Mouse (Mus musculus) kidney, embryonic 14.5 days (tissue): ENCODE measurements around the gene Arvcf. TPM values are rescaled to one million over a fixed set of nuclear protein-coding genes. Genes with fewer than 3 reads are reported as not detected.

Experiments
- ATAC-seq: fragments of 200-750 bp; cut with Nextera tagmentation; 2 replicates; pipeline ENCODE4 v1.8.0; 2017; ENCODE audit warnings: moderate number of reproducible peaks, mild to moderate bottlenecking, moderate TSS enrichment, moderate library complexity; ENCODE audit not compliant: low FRiP score, low TSS enrichment
- H3K27ac ChIP-seq: fragments of 300-500 bp; sonication (generic); 2 replicates; pipeline ENCODE4 v1.5.1; 2014; ENCODE audit warnings: low read depth, mild to moderate bottlenecking, low read length, moderate library complexity, mixed read lengths
- H3K27me3 ChIP-seq: fragments of 300-500 bp; sonication (generic); 2 replicates; pipeline ENCODE4 v1.6.1; 2014; ENCODE audit warnings: mild to moderate bottlenecking, low read length; ENCODE audit not compliant: control insufficient read depth, insufficient read depth
- H3K36me3 ChIP-seq: fragments of 300-500 bp; sonication (generic); 2 replicates; pipeline ENCODE4 v1.6.1; 2014; ENCODE audit warnings: low read length, mixed read lengths; ENCODE audit not compliant: control insufficient read depth, insufficient read depth
- H3K4me1 ChIP-seq: fragments of 300-500 bp; sonication (generic); 2 replicates; pipeline ENCODE4 v1.6.1; 2014; ENCODE audit warnings: low read length, mixed read lengths; ENCODE audit not compliant: control insufficient read depth, insufficient read depth
- H3K4me2 ChIP-seq: fragments of 300-500 bp; sonication (generic); replicated peaks from 2 replicates; pipeline ENCODE4 v1.6.1; 2014; ENCODE audit warnings: low read depth, mild to moderate bottlenecking, low read length
- H3K4me3 ChIP-seq: fragments of 300-500 bp; sonication (generic); 2 replicates; pipeline ENCODE4 v1.5.1; 2014; ENCODE audit warnings: mild to moderate bottlenecking, low read length
- H3K9ac ChIP-seq: fragments of 300-500 bp; sonication (generic); 2 replicates; pipeline ENCODE4 v1.6.1; 2014; ENCODE audit warnings: low read depth, mild to moderate bottlenecking, low read length, moderate library complexity
- H3K9me3 ChIP-seq: fragments of 300-500 bp; sonication (generic); 2 replicates; pipeline ENCODE4 v1.6.1; 2016; ENCODE audit warnings: low read length; ENCODE audit not compliant: control insufficient read depth
- WGBS: fragments of 180-500 bp; shearing (Covaris S2); extraction: QIAGEN DNeasy Blood & Tissue Kit; methylation state at CpG from one replicate; pipeline ENCODE4 v1.1.7; 2014; 5-methylcytosine and 5-hydroxymethylcytosine counted together
- polyA plus RNA-seq: library from polyadenylated mRNA; unstranded; fragments of >200 nt; fragmentation: Nextera tagmentation; extraction: Ambion mirVana; gene quantifications from 2 replicates; pipeline ENCODE4 v1.2.1, GENCODE M21; 2014

Gene Arvcf
- polyA plus RNA-seq, 1 experiment from 2014 or later: 27.0 TPM

DNA sequence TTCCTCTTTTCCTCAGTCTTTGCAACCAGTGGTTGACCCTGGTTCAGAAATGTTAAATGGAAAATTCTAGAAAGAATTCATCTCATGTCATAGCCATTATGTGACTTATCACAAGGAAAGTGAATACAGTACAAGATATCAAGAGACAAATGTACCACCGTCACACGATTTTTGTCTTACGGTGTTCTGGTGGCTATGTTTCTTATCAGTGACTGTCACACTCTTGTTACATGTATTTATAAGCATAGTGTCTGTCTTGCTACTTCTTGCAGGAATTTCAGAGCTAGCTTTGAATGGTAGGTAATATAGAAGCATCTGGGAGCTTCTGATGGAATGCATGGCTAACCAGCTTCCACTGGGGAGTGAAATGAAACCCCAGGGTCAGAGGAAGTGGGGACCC, 22.2 kb downstream of the Arvcf start:
- Histone ChIP-seq H3K4me2 (no peak overlapping the region), H3K36me3 (no peaks in the 10 kb centered on the region), H3K4me3 (no peak overlapping the region), H3K4me1 (no peaks in the 10 kb centered on the region), H3K9me3 (no peaks in the 10 kb centered on the region), H3K27ac (no peak overlapping the region), H3K9ac (no peak overlapping the region), H3K27me3 (no peaks in the 10 kb centered on the region)
- no peak for ATAC-seq
- 94% methylated on average over 3 of the region's 3 CpGs for whole genome bisulfite sequencing

DNA sequence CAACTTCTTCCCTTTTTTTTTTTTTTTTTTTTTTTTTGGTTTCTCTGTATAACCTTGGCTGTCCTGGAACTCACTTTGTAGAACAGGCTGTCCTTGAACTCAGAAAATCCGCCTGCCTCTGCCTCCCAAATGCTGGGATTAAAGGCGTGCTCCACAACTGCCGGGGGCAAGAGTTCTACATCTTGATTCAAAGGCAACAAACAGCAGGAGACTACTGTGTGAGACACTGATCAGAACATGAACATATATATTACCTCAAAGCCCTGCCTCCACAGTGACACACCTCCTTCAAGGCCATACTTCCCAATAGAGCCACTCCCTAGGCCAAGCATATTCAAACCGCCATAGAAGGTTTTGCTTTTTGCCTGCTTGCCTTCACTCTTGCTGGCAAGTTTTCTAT, 25.6 kb downstream of the Arvcf start:
- H3K9ac ChIP-seq: no peak overlapping the region
- no peak overlapping the region for H3K27ac ChIP-seq
- no peak overlapping the region for H3K4me2 ChIP-seq
- no peaks in the 10 kb centered on the region for H3K9me3 ChIP-seq
- 89% methylated on average over 4 of the region's 4 CpGs for WGBS
- H3K36me3 ChIP-seq: no peaks in the 10 kb centered on the region
- ATAC-seq: no peak
- H3K4me3 ChIP-seq: no peak overlapping the region
- H3K4me1 ChIP-seq: no peaks in the 10 kb centered on the region
- no peaks in the 10 kb centered on the region for H3K27me3 ChIP-seq

DNA sequence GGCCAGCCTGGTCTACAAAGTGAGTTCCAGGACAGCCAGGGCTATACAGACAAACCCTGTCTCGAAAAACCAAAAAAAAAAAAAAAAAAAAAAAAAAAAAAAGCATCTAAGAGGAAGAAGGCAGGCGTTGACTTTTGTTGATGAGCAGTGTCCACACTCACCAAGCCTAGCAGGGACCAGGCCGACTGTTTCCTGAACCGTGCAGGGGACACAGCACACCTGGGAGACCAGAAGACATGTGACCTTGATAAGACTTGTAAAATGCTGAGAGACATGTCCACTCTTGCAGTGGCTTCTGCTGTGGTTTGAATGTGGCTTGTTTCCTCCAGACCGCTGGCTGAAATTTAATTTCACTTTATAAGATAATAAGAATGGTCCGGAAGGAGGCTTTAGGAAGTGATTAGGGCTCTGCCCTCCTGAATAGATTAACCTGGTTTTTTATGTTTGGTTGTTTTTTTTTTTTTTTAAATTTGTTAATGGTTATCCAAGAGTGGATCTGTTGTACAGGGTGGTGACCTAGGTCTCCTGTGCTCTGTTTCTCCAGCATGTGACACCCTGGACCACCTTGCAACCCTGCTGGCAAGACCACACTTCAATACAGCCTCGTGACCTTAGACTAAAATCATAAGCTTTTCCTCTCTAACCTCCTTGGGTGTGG, 28.4 kb downstream of the Arvcf start:
- Histone ChIP-seq H3K9ac (no peak overlapping the region), H3K4me1 (no peaks in the 10 kb centered on the region), H3K27ac (no peak overlapping the region), H3K4me3 (no peak overlapping the region), H3K9me3 (no peaks in the 10 kb centered on the region), H3K36me3 (no peaks in the 10 kb centered on the region), H3K27me3 (no peaks in the 10 kb centered on the region), H3K4me2 (no peak overlapping the region)
- WGBS: 82% methylated on average over 7 of the region's 7 CpGs
- no peak for ATAC-seq

DNA sequence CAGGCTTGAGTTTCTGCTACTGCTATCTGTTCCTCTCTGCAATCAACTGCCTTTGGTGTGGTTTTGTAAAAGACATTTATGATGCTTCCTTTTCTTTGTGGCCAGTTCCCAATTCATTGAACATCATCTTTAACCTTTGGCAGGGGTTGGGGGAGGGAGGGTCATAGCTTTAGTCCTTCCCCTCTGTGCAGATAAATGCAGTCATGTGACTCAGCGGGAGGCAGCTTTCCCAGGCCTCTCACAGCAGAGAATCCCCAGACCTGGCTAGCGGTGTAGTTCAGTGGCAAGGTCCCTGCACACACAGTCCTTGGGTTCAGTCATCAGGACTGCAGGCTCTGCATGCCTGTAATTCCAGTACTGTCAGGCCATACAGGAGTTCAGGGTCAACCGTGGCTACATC, 29.2 kb downstream of the Arvcf start:
- no peak overlapping the region for H3K27ac ChIP-seq
- ATAC-seq: no peak
- WGBS: 50% methylated on average over 3 of the region's 3 CpGs

DNA sequence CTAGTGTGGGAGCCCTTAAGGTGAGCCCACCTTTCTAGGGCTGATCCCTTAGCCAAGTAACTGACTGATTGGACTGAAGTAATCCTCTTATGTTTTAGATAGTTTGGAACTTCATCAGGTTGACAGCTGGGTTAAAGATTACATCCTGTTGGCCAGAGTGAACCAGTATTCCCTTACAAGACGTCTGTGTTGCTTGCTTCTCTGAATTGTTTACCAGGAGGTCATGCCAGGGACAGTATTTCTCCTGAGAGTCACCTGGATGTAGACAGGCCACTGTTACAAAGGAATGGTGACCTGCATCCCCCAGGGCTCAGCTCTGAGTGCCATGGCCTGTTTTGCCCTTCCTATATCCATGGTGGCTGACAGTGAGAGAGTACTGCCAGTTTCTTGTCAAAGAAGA, 30.5 kb downstream of the Arvcf start:
- H3K36me3 ChIP-seq: no peaks in the 10 kb centered on the region
- no peak overlapping the region for H3K9ac ChIP-seq
- H3K27ac ChIP-seq: no peak overlapping the region
- H3K4me1 ChIP-seq: peaks cover 5% of the 10 kb centered on the region
- no peaks in the 10 kb centered on the region for H3K9me3 ChIP-seq
- WGBS: 7% methylated on average over 1 of the region's 1 CpGs
- no peak overlapping the region for H3K4me2 ChIP-seq
- no peaks in the 10 kb centered on the region for H3K27me3 ChIP-seq
- ATAC-seq: no peak
- H3K4me3 ChIP-seq: no peak overlapping the region

More for the DNA sequence above, 29.2 kb downstream of the Arvcf start:
- Histone ChIP-seq H3K27me3 (no peaks in the 10 kb centered on the region), H3K4me2 (no peak overlapping the region), H3K9me3 (no peaks in the 10 kb centered on the region), H3K36me3 (no peaks in the 10 kb centered on the region), H3K4me1 (0 out of 2 replicates have a peak, but pooled peaks cover 2% of the 10 kb centered on the region), H3K4me3 (no peak overlapping the region), H3K9ac (no peak overlapping the region)

DNA sequence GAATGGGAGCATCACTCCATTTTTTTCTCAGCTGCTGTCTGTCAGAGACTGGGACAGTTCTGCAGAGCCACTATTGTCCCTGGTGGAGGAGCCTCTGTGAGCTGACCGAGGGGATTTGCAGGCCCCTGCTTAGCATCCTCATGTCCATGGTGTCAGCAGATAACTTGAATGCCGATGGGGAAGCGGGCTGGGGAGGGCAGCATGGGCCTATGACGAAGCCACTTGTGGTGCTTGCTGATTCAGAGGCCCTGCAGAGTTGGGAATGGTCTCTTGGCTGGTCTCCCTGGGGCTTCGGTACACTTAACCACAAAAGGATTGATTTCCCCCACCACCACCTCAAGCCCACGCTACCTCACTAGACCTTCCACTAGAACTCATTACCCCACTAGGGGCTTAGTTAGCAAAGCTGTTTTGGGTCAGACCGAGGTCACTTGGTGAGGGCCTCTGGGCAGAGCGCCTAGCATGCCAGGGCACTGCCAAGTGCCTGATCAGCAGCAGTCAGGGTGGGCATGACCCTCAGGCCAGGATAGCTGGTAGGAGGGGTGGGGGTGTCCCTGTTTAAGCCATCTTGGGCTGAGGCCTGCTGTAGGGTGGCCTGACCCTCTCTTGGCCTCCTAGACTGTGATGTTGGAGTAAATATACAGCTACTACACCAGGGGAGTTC, 31.5 kb downstream of the Arvcf start:
- ATAC-seq: no peak
- Histone ChIP-seq H3K27me3 (no peaks in the 10 kb centered on the region), H3K4me1 (peaks cover 15% of the 10 kb centered on the region), H3K9ac (peak overlapping the region; percentile 7; the same call in 1 of the 2 replicates), H3K4me3 (no peak overlapping the region), H3K36me3 (no peaks in the 10 kb centered on the region), H3K27ac (no peak overlapping the region), H3K4me2 (no peak overlapping the region), H3K9me3 (no peaks in the 10 kb centered on the region)
- 88% methylated on average over 8 of the region's 8 CpGs for WGBS

DNA sequence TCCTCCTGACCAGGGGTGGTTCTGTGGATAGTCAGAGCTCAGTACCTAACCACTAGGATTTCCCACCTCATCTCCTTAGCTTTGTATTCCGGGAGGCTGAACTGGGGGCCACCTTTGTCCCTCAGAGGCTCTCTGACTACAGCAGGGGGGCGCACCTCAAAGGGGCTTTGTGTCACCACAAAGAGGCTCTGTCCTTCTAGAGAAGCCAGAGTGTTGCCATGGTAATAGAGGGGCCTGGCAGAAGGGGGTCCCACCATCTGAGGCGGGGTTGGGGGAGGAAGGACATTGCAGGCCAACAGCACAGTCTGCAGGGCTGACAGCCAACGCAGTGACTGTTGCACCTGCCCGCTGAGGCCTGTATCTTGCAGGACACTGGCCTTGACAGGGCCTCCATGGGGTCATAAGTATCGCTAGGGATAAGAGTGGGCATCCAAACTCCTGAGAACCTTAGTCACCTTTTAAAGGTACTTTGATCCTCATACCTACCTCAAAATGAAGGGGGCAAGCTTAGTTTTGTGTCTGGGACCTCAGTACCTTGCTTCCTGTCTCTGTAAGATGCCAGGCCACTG, 32.6 kb downstream of the Arvcf start:
- ATAC-seq: no peak
- H3K4me1 ChIP-seq: peaks cover 19% of the 10 kb centered on the region

DNA sequence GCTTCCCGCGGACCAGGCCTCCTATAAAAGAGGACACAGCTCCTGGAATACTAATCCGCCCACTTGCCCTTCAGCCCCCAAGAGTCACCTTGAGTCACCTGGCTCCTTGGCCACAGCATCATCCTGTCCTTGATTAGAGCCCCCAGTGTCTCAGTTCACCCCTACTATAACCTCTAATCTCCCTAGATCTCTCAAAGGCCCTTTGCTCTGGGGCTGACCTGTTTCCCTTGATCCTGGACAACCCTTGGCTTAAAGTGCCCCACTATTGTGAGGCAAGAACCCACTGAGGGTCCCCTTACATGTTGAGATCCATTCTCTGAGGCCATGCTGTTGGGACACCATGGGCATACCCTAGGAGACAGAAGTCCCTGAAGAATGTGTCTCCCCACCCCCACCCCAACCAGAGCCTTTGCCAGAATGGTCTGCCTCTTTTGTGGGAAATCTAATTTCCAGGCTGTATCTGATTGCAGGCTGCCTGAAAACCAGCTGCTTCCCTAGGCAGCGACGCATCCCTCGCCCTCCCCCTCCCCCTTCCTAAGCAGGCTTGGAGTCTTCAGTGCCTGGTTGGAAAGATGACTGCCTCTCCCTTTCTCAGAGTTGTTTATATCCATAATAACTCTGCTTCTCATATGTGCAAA, 33.8 kb downstream of the Arvcf start:
- H3K36me3 ChIP-seq: no peaks in the 10 kb centered on the region
- peaks cover 19% of the 10 kb centered on the region for H3K4me1 ChIP-seq
- H3K9me3 ChIP-seq: no peaks in the 10 kb centered on the region
- 0 out of 2 replicates have a peak, but pooled peaks have one; percentile 11 for ATAC-seq
- 60% methylated on average over 6 of the region's 6 CpGs for WGBS
- H3K9ac ChIP-seq: no peak overlapping the region
- H3K27me3 ChIP-seq: no peaks in the 10 kb centered on the region
- H3K4me3 ChIP-seq: no peak overlapping the region
- H3K4me2 ChIP-seq: no peak overlapping the region
- H3K27ac ChIP-seq: no peak overlapping the region

More for the DNA sequence above, 32.6 kb downstream of the Arvcf start:
- Histone ChIP-seq H3K9me3 (no peaks in the 10 kb centered on the region), H3K9ac (no peak overlapping the region), H3K36me3 (no peaks in the 10 kb centered on the region), H3K27me3 (no peaks in the 10 kb centered on the region), H3K4me2 (no peak overlapping the region), H3K4me3 (no peak overlapping the region), H3K27ac (no peak overlapping the region)
- WGBS: 39% methylated on average over 6 of the region's 6 CpGs
